Mouse (Mus musculus) right cerebral cortex, postnatal 10 days (tissue): ENCODE measurements around the gene Tuba1c.
"Not testable (repeated sequence)": the region's sequence is repeated elsewhere in the genome, so short reads cannot be mapped to it uniquely, and the experiment has no call there.

Experiments
- DNase-seq, 2 experiments: peaks; one replicate each; pipeline ENCODE4 v3.0.0; 2021; ENCODE audit warnings: low spot score in 2 of 2

Tuba1c gene

DNA sequence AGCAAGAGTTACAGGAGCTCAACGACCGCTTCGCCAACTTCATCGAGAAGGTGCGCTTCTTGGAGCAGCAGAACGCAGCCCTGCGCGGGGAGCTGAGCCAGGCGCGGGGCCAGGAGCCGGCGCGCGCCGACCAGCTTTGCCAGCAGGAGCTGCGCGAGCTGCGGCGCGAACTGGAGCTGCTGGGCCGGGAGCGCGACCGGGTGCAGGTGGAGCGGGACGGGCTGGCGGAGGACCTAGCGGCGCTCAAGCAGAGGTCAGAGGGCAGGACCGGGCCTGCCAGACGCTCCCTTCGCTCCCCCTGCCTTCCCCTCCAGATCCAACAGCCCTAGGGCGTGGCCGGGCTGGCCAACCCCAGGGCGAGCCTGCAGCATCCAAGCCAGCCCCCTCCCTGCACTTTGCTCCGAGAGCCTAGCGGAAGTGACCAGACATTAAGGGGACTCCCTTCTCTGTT is 25.8 kb downstream of the Tuba1c start:
- peak in 1 of 2 experiments; percentile 70 for DNase-seq

DNA sequence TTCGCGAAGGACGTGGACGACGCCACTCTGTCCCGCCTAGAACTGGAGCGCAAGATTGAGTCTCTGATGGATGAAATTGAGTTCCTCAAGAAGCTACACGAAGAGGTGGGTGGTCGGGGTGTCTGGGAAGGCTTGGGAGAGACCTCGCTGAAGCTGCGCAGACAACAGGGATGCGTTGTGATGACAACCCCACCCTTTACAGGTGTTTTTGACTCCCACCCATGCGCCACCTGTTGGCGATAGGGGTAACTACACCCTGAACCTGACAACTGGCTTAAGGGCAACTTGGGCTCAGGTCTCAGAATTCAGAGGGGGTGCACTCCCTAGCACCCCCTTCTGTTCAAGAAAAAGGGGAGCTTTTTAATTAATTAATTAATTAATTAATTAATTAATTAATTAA is 26.6 kb downstream of the Tuba1c start:
- no peak for DNase-seq

DNA sequence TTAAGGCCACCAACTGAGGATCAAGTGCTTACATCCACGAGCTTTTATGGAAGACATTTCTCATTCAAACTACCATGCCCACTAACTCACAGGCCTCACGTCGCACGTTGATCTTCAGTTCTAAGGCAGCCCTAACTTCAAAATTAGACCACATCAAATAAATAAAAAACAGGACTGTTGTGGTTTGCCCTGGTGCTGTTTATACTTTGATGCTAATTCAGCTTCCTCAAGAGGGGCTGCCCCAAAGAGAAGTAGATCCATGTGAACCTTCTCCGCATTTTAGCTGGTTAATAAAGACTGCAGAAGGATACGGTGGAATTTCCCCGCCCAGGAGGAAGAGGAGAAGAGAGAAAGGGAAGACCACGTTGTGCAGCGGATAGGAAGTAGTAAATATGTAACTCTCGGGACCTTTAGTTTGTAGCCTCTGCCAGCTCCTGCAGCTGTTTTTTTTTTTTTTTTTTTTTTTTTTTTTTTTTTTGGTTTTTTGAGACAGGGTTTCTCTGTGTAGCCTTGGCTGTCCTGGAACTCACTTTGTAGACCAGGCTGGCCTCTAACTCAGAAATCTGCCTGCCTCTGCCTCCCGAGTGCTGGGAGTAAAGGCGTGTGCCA is 36.0 kb downstream of the Tuba1c start:
- no peak for DNase-seq

DNA sequence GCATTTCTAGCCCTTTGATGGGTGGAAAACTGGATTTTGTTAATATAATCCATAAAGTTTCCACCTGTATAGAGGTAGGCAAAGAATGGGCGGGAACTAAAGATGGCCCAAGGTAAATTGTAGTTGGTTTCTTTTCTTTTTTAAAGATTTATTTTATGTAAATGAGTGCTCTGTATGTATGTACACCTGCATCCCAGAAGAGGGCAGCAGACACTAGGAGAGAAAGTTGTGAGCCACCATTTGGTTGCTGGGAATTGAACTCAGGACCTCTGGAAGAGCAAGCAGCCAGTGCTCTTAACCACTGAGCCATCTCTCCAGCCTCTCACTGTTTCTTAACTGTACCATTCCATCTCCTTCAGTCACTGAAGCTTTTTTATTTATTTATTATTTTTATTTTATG is 42.3 kb downstream of the Tuba1c start:
- DNase-seq: no peak

DNA sequence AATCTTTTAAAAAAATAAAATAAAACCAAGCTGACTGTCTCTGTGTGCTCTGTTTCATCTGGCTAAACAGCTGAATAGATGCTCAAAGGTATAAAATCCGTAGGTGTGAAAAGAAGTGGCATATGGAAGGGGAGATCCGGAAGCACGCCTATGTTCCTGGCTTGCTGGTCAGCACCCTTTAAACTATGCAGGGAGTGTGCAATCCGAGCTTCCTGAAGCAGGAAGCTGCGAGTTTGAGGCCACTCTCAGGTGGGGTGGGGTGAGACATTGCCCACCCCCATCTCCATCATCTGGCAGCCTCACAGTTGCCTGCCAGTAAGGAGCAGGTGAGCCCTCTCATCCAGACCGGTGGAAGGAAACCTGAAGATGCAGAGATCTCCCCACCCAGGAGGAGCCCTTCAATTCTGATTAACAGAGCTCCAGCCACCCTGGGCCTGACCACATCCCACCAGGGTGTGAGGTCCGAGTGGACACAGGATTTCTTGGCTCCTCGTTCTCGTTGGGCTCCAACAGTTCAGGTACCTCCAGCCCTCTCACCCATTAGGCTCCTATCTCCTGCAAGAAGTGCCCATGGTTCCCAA is 44.4 kb downstream of the Tuba1c start, which contains the start of gene Troap:
Gene Troap (plus strand): TSS at position 557 of the 581 bp plus-strand sequence.
- DNase-seq: no peak

DNA sequence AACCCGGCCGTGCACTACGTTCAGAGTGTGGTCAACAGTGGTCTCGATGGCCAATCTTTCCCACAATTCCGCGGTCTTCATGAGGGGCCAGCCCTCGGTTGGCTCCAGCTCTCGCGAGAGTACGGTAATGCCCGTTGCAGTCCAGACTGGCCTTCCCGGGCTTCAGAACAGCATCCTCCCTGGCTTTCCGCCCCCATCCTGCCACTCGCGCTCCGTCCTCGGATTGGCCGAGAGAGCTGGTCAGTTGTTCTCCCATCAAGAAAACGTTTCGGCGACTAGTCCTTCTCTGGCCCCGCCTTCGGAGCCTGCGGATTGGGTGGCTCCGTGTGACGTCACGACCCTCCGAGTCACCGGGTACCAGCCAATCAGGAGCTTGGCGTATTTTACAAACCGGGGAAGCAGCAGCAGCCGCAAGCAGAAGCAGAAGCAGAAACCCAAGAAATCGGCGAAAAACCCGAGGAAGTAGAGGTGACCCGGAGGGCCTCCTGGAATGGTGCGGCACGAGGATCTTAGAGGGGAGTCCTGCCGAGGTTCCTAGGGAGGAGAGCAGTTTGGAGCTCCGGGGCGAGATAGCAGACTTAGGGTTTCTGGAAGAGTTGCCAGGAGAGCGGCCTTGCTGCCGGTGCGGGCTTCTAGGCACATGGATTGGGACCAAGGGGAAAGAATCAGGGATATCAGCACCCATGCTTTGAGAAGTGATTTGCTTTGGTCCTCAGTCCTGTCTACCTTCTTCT is 45.1 kb downstream of the Tuba1c start:
- peak; percentile 98 to 99 for DNase-seq

DNA sequence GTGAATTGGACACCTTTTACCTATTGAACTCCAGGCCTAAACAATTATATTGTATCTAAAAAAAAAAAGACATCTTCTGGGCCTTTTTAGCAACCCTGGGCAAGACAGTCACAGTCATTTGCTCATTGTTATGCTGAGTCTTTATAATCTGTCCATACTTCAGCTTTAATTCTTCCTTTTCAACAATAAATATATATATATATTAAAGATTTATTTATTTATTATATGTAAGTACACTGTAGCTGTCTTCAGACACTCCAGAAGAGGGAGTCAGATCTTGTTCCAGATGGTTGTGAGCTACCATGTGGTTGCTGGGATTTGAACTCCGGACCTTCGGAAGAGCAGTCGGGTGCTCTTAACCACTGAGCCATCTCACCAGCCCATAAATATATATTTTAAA is 46.3 kb downstream of the Tuba1c start:
- DNase-seq: not testable (repeated sequence)

DNA sequence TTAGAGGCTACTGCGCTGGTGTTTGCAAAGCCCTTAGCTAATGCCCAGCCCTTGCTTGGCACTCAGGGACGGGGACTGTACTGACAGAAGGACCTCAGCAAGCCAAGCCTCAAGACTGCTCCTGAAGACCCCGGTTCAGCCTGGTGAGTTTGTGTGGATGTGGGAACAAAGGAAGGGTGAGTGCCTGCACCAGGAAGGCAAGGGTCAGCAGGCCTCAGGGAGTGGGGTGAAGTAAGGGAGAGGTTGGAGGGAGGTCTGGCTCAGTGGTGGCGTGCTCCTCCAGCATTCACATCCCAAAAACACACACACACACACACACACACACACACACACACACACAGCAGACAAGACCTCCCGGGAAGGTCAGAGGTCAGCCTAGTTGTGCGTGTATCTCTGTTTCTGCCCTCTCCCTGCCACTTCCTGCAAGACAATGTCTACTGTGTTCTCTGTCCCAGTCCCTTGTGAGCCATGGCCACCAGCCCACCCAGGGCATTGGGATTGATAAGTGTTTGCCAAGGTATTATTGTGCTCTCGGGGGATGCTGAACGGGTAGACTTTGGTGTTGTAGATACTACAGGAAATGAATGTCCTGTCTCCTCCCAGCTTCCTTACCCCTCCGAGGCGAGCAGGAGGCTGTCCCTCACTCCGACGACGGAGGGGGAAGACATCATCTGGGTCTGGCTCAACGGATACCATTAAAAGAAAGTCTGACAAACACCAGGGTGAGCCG is 48.7 kb downstream of the Tuba1c start:
- DNase-seq: no peak

DNA sequence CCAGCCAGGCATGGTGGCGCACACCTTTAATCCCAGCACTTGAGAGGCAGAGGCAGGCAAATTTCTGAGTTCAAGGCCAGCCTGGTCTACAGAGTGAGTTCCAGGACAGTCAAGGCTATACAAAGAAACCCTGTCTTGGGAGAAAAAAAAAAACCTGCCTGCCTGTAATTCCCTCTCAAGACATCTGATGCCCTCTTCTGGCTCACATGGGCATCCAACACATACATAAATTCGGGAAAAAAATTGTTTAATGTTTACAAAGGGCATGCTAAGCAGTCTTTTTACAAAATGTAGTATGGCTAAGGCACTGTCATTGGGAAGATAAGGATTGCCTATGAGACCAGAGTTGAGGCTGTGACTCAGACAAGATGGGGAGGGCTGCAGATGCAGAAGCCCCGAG is 50.1 kb downstream of the Tuba1c start:
- no peak for DNase-seq

DNA sequence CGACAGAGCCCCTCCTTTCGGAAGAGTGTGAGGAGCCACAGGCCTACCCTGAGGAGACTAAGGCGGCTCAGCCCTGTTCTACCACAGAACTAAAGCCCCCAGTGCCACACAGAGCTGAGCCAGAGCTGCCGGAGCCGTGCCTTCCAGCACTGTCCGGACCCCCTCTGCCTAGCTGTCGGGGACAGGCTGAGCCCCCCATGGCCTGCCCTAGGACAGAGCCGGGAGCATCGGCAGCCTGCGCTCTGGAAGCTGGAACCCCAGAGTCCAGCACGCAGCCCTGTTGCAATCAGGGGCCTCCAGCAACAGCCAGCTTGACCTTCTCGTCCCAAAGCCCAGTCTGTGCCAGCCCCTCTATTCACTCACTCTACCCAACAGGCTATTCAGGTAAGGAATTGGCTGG is 52.6 kb downstream of the Tuba1c start:
- no peak for DNase-seq

DNA sequence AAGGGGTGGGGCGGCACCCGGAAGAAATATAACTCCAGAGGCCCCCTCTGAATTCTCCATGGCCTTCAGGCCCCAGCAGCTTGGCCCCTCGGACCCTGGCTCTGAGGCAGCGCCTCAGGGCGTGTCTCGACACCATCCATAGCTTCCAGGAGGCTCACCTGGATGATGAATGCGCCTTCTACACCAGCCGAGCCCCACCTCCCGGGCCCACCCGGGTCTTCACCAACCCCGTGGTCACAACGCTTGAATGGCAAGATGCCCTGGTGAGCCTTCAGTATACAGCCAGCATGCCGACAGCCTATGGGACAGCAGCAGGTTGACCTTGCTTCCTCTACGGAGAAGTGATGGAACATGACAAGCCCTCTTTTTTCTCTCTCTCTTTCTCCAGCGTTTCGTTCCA is 53.1 kb downstream of the Tuba1c start:
- no peak for DNase-seq

DNA sequence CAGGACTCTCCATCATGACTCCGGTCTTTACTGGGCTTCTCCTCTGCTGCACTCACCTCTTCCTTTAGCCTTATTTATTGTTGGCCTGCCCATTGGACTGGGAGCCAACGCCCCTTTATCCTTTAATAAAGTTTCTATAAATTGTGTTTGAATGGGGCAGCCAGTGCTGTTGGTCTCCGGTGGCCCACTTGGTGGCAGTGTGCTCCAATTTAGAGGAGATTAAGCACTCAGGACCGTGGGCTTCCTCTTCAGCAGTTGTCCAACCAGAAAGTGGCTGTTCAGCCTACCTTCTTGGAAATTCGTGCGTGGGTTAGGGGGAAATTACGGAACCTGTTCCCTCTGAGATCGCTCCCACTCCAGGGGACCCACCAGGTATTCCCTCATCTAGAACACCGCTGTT is 53.6 kb downstream of the Tuba1c start:
- DNase-seq: peak in 1 of 2 experiments; percentile 68

DNA sequence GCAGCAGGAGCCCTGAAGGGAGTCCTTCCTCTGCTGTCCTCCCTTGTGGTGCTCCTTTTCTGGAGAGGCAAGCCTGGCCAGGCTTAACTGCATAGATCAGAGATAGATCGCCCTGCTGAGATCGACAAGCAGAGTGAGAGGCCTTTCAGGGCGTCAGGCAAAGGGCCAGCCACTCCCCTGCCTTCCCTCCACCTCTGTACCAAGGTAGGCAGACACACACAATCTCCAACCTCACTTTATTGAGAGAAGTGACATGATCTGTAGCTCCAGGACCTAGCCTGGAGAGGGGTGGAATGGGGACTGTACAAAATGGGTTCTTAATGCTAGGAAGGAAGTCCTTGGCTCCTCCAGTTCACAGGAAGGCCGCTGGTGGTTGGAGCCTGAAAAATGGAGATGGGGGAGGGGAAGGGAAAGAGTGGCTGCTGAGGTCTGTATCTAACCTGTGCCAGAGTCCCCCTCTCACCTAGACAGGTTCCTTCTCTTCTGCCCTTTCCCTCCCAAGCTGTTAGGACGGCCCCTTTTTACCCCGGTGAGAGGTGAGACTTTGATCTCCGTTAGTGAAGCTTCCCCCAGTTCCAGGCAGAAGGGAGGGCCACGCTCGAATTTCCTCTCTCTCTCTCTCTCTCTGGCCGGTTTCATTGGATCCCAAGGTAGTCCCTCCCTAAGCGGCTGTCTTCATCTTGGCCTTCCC is 54.3 kb downstream of the Tuba1c start:
- DNase-seq: no peak

DNA sequence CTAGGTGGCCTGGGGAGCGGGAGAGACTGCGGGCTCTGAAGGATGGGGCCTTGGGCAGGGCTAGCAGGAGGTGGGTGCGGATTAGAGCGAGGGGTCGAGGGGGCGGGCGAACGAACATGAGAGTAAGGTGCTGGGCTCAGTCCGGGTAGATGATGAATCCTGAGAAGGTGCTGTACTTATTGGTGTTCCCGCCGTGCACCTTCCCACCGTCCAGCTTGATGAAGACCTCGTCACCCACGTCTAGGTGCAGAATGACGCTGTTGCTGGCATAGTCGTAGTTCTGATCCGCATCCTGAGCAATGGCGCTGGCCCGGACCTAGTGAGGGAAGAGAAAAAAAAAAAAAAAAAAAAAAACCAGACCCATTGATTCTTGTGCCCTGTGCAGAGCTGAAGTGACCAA is 54.9 kb downstream of the Tuba1c start:
- no peak for DNase-seq

DNA sequence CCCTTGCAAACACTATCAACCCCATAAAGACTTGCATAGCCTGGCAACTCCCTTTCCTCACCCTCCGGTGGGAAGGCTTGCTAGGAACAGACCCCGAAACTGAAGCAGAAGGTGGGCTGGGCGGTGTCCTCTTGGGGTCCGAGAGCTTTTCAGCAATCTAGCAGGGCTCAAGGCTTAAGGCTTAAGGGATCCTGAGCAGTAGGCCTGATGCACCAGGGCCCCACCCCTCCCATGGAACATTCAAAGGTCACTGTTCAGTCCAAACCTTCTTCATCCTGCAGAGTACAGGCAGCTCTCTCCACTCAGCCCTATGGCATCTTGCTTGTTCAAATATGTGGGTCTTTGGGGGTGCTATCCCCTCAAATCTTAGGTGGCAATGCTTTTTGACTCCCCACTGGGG is 56.3 kb downstream of the Tuba1c start:
- no peak for DNase-seq

DNA sequence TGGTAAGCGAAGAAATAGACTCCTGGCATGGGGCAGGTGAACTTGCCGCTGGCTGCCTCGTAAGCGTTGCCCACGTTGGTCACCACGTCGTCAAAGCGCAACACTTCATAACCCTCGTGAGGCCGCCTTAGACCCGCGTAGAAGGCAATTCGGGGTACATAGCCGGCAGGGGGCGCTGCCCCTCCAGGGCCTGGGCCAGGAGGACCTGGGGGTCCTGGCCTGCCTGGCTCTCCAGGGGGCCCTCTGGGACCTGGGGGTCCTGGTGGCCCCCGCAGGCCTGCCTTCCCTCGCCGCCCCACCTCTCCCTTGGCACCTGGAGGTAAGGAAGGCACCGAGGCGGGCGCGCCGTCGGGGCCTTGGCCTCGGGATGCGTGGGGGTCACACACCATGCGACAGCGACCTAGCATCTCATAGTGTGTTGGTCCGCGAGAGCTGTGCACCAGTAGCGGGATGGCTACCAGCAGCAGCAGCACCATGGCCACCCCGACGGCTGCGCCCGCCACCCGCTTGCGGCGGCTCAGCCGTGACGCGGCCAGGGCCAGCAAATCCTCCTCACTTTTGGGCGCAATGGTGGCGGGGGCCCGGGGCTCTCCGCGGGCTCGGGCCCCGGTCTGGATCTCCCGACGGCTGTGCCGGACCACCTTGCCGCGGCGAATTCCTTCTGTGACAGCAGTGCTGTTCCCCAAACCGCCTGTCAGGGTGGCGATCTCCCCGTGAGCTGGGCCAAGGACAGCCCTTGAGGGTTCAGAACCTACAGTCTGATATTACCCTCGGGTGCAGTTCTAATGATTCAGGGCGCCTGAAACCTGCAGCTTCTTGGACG is 57.8 kb downstream of the Tuba1c start, which contains the start of gene C1ql4:
Gene C1ql4 (minus strand): TSS at position 565 of the 823 bp plus-strand sequence.
- DNase-seq: no peak
